Mouse (Mus musculus): ENCODE measurements around the gene B4galnt1. TPM values are rescaled to one million over a fixed set of nuclear protein-coding genes. Genes with fewer than 3 reads are reported as not detected.
"Not testable (repeated sequence)": the region's sequence is repeated elsewhere in the genome, so short reads cannot be mapped to it uniquely, and the experiment has no call there.

Gene B4galnt1
- polyA plus RNA-seq, 1 experiment from 2014 or later: 3.5 TPM

GRCm38 (mm10) chr10:127152556-127152955 lies 12.5 kb upstream of the B4galnt1 start:
- not testable (repeated sequence) for H3K4me2 ChIP-seq (ENCODE audit: low read depth, low read length); H3K36me3 ChIP-seq (ENCODE audit: control insufficient read depth, insufficient read depth, low read length); H3K4me1 ChIP-seq (replicated peaks; ENCODE audit: control insufficient read depth, insufficient read depth, low read length); H3K27me3 ChIP-seq (ENCODE audit: control insufficient read depth, insufficient read depth, low read depth, low read length); H3K9ac ChIP-seq (ENCODE audit: low read length); H3K9me3 ChIP-seq (ENCODE audit: control insufficient read depth, low read length); ATAC-seq (ENCODE audit: low read depth); H3K4me3 ChIP-seq (ENCODE audit: low read length); H3K27ac ChIP-seq (ENCODE audit: low read length)
- WGBS: 82% methylated on average over 10 of the region's 10 CpGs

GRCm38 (mm10) chr10:127153323-127153722 lies 11.7 kb upstream of the B4galnt1 start:
- no peak overlapping the region for H3K27ac ChIP-seq (ENCODE audit: low read length)
- H3K4me2 ChIP-seq (ENCODE audit: low read depth, low read length): no peak overlapping the region
- H3K36me3 ChIP-seq (ENCODE audit: control insufficient read depth, insufficient read depth, low read length): no peaks in the 10 kb centered on the region
- no peak overlapping the region for H3K4me3 ChIP-seq (ENCODE audit: low read length)
- 93% methylated on average over 7 of the region's 7 CpGs for WGBS
- H3K27me3 ChIP-seq (ENCODE audit: control insufficient read depth, insufficient read depth, low read depth, low read length): no peaks in the 10 kb centered on the region
- no peak overlapping the region for H3K9ac ChIP-seq (ENCODE audit: low read length)
- no peak for ATAC-seq (ENCODE audit: low read depth)
- no peaks in the 10 kb centered on the region for H3K4me1 ChIP-seq (replicated peaks; ENCODE audit: control insufficient read depth, insufficient read depth, low read length)
- H3K9me3 ChIP-seq (ENCODE audit: control insufficient read depth, low read length): no peaks in the 10 kb centered on the region; the same call in 1 of the 2 replicates

- Histone ChIP-seq H3K4me2 (ENCODE audit: low read depth, low read length) (no peak overlapping the region), H3K27ac (ENCODE audit: low read length) (no peak overlapping the region), H3K27me3 (ENCODE audit: control insufficient read depth, insufficient read depth, low read depth, low read length) (no peaks in the 10 kb centered on the region), H3K9ac (ENCODE audit: low read length) (no peak overlapping the region), H3K9me3 (ENCODE audit: control insufficient read depth, low read length) (no peaks in the 10 kb centered on the region; the same call in 1 of the 2 replicates), H3K36me3 (ENCODE audit: control insufficient read depth, insufficient read depth, low read length) (no peaks in the 10 kb centered on the region), H3K4me3 (ENCODE audit: low read length) (no peak overlapping the region), H3K4me1 (replicated peaks; ENCODE audit: control insufficient read depth, insufficient read depth, low read length) (no peaks in the 10 kb centered on the region)
- 83% methylated on average over 2 of the region's 2 CpGs for WGBS
- no peak for ATAC-seq (ENCODE audit: low read depth)
Measured at GRCm38 (mm10) chr10:127154241-127154640, 10.8 kb upstream of the B4galnt1 start.

- no peak for ATAC-seq (ENCODE audit: low read depth)
- WGBS: 85% methylated on average over 5 of the region's 5 CpGs
- Histone ChIP-seq H3K27me3 (ENCODE audit: control insufficient read depth, insufficient read depth, low read depth, low read length) (no peaks in the 10 kb centered on the region), H3K4me2 (ENCODE audit: low read depth, low read length) (no peak overlapping the region), H3K36me3 (ENCODE audit: control insufficient read depth, insufficient read depth, low read length) (no peaks in the 10 kb centered on the region), H3K9me3 (ENCODE audit: control insufficient read depth, low read length) (no peaks in the 10 kb centered on the region; the same call in 1 of the 2 replicates), H3K4me1 (replicated peaks; ENCODE audit: control insufficient read depth, insufficient read depth, low read length) (no peaks in the 10 kb centered on the region), H3K27ac (ENCODE audit: low read length) (no peak overlapping the region), H3K4me3 (ENCODE audit: low read length) (no peak overlapping the region), H3K9ac (ENCODE audit: low read length) (no peak overlapping the region)
Measured at GRCm38 (mm10) chr10:127154652-127155051, 10.4 kb upstream of the B4galnt1 start.

GRCm38 (mm10) chr10:127156089-127156488 lies 8.9 kb upstream of the B4galnt1 start:
- ATAC-seq (ENCODE audit: low read depth): no peak
- Histone ChIP-seq H3K9me3 (ENCODE audit: control insufficient read depth, low read length) (no peaks in the 10 kb centered on the region; the same call in 1 of the 2 replicates), H3K9ac (ENCODE audit: low read length) (no peak overlapping the region), H3K36me3 (ENCODE audit: control insufficient read depth, insufficient read depth, low read length) (no peaks in the 10 kb centered on the region), H3K4me3 (ENCODE audit: low read length) (no peak overlapping the region), H3K27me3 (ENCODE audit: control insufficient read depth, insufficient read depth, low read depth, low read length) (no peaks in the 10 kb centered on the region), H3K4me2 (ENCODE audit: low read depth, low read length) (no peak overlapping the region), H3K27ac (ENCODE audit: low read length) (no peak overlapping the region), H3K4me1 (replicated peaks; ENCODE audit: control insufficient read depth, insufficient read depth, low read length) (no peaks in the 10 kb centered on the region)
- 37% methylated on average over 1 of the region's 1 CpGs for WGBS

- no peaks in the 10 kb centered on the region for H3K4me1 ChIP-seq (replicated peaks; ENCODE audit: control insufficient read depth, insufficient read depth, low read length)
- no peaks in the 10 kb centered on the region for H3K27me3 ChIP-seq (ENCODE audit: control insufficient read depth, insufficient read depth, low read depth, low read length)
- no peak overlapping the region for H3K4me3 ChIP-seq (ENCODE audit: low read length)
- no peaks in the 10 kb centered on the region for H3K36me3 ChIP-seq (ENCODE audit: control insufficient read depth, insufficient read depth, low read length)
- WGBS: 54% methylated on average over 1 of the region's 1 CpGs
- H3K4me2 ChIP-seq (ENCODE audit: low read depth, low read length): no peak overlapping the region
- no peak overlapping the region for H3K9ac ChIP-seq (ENCODE audit: low read length)
- no peak for ATAC-seq (ENCODE audit: low read depth)
- no peaks in the 10 kb centered on the region; the same call in 1 of the 2 replicates for H3K9me3 ChIP-seq (ENCODE audit: control insufficient read depth, low read length)
- H3K27ac ChIP-seq (ENCODE audit: low read length): no peak overlapping the region
Measured at GRCm38 (mm10) chr10:127156511-127156910, 8.5 kb upstream of the B4galnt1 start.

- no peak overlapping the region for H3K27ac ChIP-seq (ENCODE audit: low read length)
- H3K4me1 ChIP-seq (replicated peaks; ENCODE audit: control insufficient read depth, insufficient read depth, low read length): no peaks in the 10 kb centered on the region
- peaks cover 5% of the 10 kb centered on the region for H3K27me3 ChIP-seq (ENCODE audit: control insufficient read depth, insufficient read depth, low read depth, low read length)
- H3K4me2 ChIP-seq (ENCODE audit: low read depth, low read length): no peak overlapping the region
- H3K9ac ChIP-seq (ENCODE audit: low read length): no peak overlapping the region
- H3K4me3 ChIP-seq (ENCODE audit: low read length): no peak overlapping the region
- H3K36me3 ChIP-seq (ENCODE audit: control insufficient read depth, insufficient read depth, low read length): no peaks in the 10 kb centered on the region
- no peak for ATAC-seq (ENCODE audit: low read depth)
- 57% methylated on average over 3 of the region's 3 CpGs for WGBS
- H3K9me3 ChIP-seq (ENCODE audit: control insufficient read depth, low read length): no peaks in the 10 kb centered on the region
Measured at GRCm38 (mm10) chr10:127158471-127158870, 6.6 kb upstream of the B4galnt1 start.

- H3K36me3 ChIP-seq (ENCODE audit: control insufficient read depth, insufficient read depth, low read length): no peaks in the 10 kb centered on the region
- no peak for ATAC-seq (ENCODE audit: low read depth)
- no peak overlapping the region for H3K4me3 ChIP-seq (ENCODE audit: low read length)
- no peaks in the 10 kb centered on the region for H3K9me3 ChIP-seq (ENCODE audit: control insufficient read depth, low read length)
- no peak overlapping the region for H3K9ac ChIP-seq (ENCODE audit: low read length)
- H3K4me1 ChIP-seq (replicated peaks; ENCODE audit: control insufficient read depth, insufficient read depth, low read length): 0 out of 2 replicates have a peak, but pooled peaks cover 2% of the 10 kb centered on the region
- H3K27me3 ChIP-seq (ENCODE audit: control insufficient read depth, insufficient read depth, low read depth, low read length): peaks cover 10% of the 10 kb centered on the region
- H3K27ac ChIP-seq (ENCODE audit: low read length): no peak overlapping the region
- no peak overlapping the region for H3K4me2 ChIP-seq (ENCODE audit: low read depth, low read length)
- WGBS: 76% methylated on average over 9 of the region's 9 CpGs
Measured at GRCm38 (mm10) chr10:127160081-127160480, 4.9 kb upstream of the B4galnt1 start.

- Histone ChIP-seq H3K4me3 (ENCODE audit: low read length) (no peak overlapping the region), H3K4me1 (replicated peaks; ENCODE audit: control insufficient read depth, insufficient read depth, low read length) (peaks cover 8% of the 10 kb centered on the region), H3K9ac (ENCODE audit: low read length) (no peak overlapping the region), H3K36me3 (ENCODE audit: control insufficient read depth, insufficient read depth, low read length) (no peaks in the 10 kb centered on the region), H3K4me2 (ENCODE audit: low read depth, low read length) (no peak overlapping the region), H3K27me3 (ENCODE audit: control insufficient read depth, insufficient read depth, low read depth, low read length) (peaks cover 16% of the 10 kb centered on the region), H3K9me3 (ENCODE audit: control insufficient read depth, low read length) (no peaks in the 10 kb centered on the region), H3K27ac (ENCODE audit: low read length) (no peak overlapping the region)
- WGBS: 50% methylated on average over 3 of the region's 3 CpGs
- no peak for ATAC-seq (ENCODE audit: low read depth)
Measured at GRCm38 (mm10) chr10:127160728-127161127, 4.3 kb upstream of the B4galnt1 start.

GRCm38 (mm10) chr10:127162771-127163261 lies 2.2 kb upstream of the B4galnt1 start:
- ATAC-seq (ENCODE audit: low read depth): not testable (repeated sequence)
- WGBS: 36% methylated on average over 7 of the region's 7 CpGs
- H3K4me1 ChIP-seq (replicated peaks; ENCODE audit: control insufficient read depth, insufficient read depth, low read length): peaks cover 17% of the 10 kb centered on the region

More at GRCm38 (mm10) chr10:127162771-127163261, 2.2 kb upstream of the B4galnt1 start:
- H3K4me2 ChIP-seq (ENCODE audit: low read depth, low read length); H3K4me3 ChIP-seq (ENCODE audit: low read length); H3K36me3 ChIP-seq (ENCODE audit: control insufficient read depth, insufficient read depth, low read length); H3K27ac ChIP-seq (ENCODE audit: low read length); H3K9me3 ChIP-seq (ENCODE audit: control insufficient read depth, low read length); H3K9ac ChIP-seq (ENCODE audit: low read length): not testable (repeated sequence)
- H3K27me3 ChIP-seq (ENCODE audit: control insufficient read depth, insufficient read depth, low read depth, low read length): peaks cover 37% of the 10 kb centered on the region

Data from lung, embryonic 16.5 days (tissue).